Mouse (Mus musculus): ENCODE measurements around the gene Phf24. TPM values are rescaled to one million over a fixed set of nuclear protein-coding genes. Genes with fewer than 3 reads are reported as not detected.
A peak's percentile ranks its signal among the peaks of the same experiment; 100 is the strongest.

Phf24 gene
- polyA plus RNA-seq, 1 experiment from 2014 or later: 27.6 TPM

- 0 out of 2 replicates have a peak, but pooled peaks cover 6% of the 10 kb centered on the region for H3K36me3 ChIP-seq
- H3K4me3 ChIP-seq: no peak overlapping the region
- H3K9me3 ChIP-seq: no peaks in the 10 kb centered on the region
- peaks cover 50% of the 10 kb centered on the region for H3K4me1 ChIP-seq (replicated peaks)
- peaks cover 7% of the 10 kb centered on the region; the same call in 1 of the 2 replicates for H3K27me3 ChIP-seq
- H3K9ac ChIP-seq: no peak overlapping the region
- no peak overlapping the region for H3K4me2 ChIP-seq
- no peak for ATAC-seq (ENCODE audit: low read depth)
- no peak overlapping the region for H3K27ac ChIP-seq (replicated peaks)
- 89% methylated on average over 9 of the region's 9 CpGs for WGBS
Measured at GRCm38 (mm10) chr4:42944185-42944584, 27.7 kb downstream of the Phf24 start.

DNA sequence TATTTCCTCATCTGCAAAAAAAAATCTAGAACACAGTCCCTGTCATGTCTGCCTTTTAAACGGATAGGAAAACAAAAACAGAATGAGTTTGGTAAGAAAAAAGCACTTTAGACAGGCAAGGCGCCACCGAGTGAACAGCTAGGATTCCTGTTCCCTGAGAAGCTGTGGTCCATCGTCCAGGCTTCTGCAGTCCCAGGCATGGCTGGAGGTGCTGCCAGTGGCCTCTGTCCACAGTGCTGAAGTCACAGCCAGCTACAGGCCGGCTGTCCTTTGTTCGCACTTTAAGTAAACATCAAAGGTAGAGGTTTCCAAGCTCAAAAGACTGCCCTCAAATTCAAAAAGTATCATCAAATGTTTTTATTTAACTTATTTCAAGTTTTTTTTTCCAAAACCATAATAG lies 28.6 kb downstream of the Phf24 start:
- 17% methylated on average over 6 of the region's 6 CpGs for WGBS
- H3K4me1 ChIP-seq (replicated peaks): peaks cover 52% of the 10 kb centered on the region
- no peak overlapping the region for H3K9ac ChIP-seq
- 0 out of 2 replicates have a peak, but pooled peaks cover 4% of the 10 kb centered on the region for H3K27me3 ChIP-seq
- H3K36me3 ChIP-seq: 0 out of 2 replicates have a peak, but pooled peaks cover 6% of the 10 kb centered on the region
- no peaks in the 10 kb centered on the region for H3K9me3 ChIP-seq
- H3K4me2 ChIP-seq: no peak overlapping the region
- H3K27ac ChIP-seq (replicated peaks): no peak overlapping the region
- H3K4me3 ChIP-seq: no peak overlapping the region
- ATAC-seq (ENCODE audit: low read depth): no peak

DNA sequence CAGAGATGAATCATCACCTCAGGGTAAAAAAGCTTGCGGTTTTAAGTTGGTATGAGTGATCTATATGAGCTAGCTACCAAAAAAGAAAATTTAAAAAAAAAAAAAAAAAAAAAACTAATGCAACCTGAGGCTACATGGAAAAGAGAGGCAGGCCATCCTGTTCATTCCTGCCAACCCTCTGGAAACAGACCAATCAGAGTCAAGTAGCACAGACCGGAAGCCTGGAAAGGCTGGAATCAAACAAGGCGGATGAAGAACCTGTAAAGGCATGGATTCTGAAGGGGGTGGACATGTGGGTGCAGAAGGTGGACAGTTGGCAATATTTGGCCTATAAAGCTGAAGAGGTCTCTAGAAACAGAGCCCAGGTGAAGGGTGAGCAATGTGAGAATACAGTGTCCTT lies 29.0 kb downstream of the Phf24 start:
- WGBS: 93% methylated on average over 3 of the region's 3 CpGs
- Histone ChIP-seq H3K9ac (no peak overlapping the region), H3K27me3 (0 out of 2 replicates have a peak, but pooled peaks cover 4% of the 10 kb centered on the region), H3K36me3 (0 out of 2 replicates have a peak, but pooled peaks cover 6% of the 10 kb centered on the region), H3K4me2 (no peak overlapping the region), H3K4me1 (replicated peaks) (peaks cover 54% of the 10 kb centered on the region), H3K27ac (replicated peaks) (no peak overlapping the region), H3K9me3 (no peaks in the 10 kb centered on the region), H3K4me3 (no peak overlapping the region)
- ATAC-seq (ENCODE audit: low read depth): no peak

DNA sequence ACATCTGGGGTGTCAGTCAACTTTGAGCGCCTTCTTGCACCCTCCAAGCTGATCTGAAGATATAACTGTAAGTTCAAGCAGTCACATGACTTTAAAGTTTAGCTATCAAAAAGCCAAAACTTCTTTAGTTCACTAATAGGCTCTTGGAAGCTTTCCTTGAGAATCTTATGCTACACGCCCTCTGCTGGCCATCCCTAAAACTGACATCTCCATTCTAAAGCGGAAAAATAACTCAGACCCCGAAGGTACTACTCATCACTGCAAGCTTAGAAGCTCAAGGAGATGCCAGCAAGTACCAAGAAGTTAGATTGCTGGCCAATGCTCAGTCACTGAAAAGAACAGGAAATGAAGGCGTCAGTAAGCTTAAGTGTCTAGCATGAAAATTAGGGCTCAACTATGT lies 29.5 kb downstream of the Phf24 start:
- no peaks in the 10 kb centered on the region for H3K9me3 ChIP-seq
- WGBS: 10% methylated on average over 5 of the region's 5 CpGs
- no peak for ATAC-seq (ENCODE audit: low read depth)
- H3K4me1 ChIP-seq (replicated peaks): peaks cover 59% of the 10 kb centered on the region
- no peak overlapping the region for H3K4me3 ChIP-seq
- H3K27me3 ChIP-seq: 0 out of 2 replicates have a peak, but pooled peaks cover 4% of the 10 kb centered on the region
- peak overlapping the region; percentile 48; the same call in 1 of the 2 replicates for H3K9ac ChIP-seq
- H3K27ac ChIP-seq (replicated peaks): peak overlapping the region; percentile 88
- peak overlapping the region; percentile 36 for H3K4me2 ChIP-seq
- H3K36me3 ChIP-seq: 0 out of 2 replicates have a peak, but pooled peaks cover 6% of the 10 kb centered on the region

DNA sequence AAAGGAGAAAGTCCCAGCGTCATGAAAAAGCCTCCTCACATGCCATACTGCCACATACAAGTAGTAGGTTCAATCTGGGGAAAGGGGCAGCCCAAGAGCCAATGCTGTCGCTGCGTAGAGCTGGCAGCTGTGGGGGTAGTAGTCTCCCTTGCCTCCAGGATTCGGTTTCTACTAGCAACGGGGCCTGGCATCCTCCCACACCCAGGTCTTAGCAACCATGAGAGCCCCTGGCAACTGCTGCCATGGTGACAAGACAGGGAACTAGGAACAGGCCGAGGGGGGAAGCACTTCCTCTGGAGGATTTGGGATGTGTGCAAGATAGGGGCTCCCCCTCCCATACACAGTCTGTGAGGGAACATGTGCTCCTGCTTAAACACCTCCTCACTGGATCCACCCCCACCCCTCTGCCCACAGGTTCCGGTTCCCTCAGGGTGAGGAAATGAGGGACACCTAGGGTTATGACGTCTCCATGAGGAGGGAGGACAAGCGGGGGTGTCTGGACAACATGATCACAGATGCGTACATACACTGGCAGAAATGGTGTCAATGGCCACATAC lies 30.4 kb downstream of the Phf24 start:
- ATAC-seq (ENCODE audit: low read depth): peak; percentile 36
- H3K4me1 ChIP-seq (replicated peaks): peaks cover 67% of the 10 kb centered on the region
- no peak overlapping the region for H3K4me3 ChIP-seq
- H3K27me3 ChIP-seq: 0 out of 2 replicates have a peak, but pooled peaks cover under 1% of the 10 kb centered on the region
- H3K27ac ChIP-seq (replicated peaks): peak overlapping the region; percentile 88
- H3K9ac ChIP-seq: peak overlapping the region; percentile 48
- H3K4me2 ChIP-seq: peak overlapping the region; percentile 36
- H3K9me3 ChIP-seq: no peaks in the 10 kb centered on the region
- 0 out of 2 replicates have a peak, but pooled peaks cover 1% of the 10 kb centered on the region for H3K36me3 ChIP-seq
- 27% methylated on average over 10 of the region's 10 CpGs for WGBS

GRCm38 (mm10) chr4:42948527-42948926 lies 32.1 kb downstream of the Phf24 start:
- Histone ChIP-seq H3K36me3 (0 out of 2 replicates have a peak, but pooled peaks cover 5% of the 10 kb centered on the region), H3K4me2 (peak overlapping the region; percentile 93; the same call in 1 of the 2 replicates), H3K4me1 (replicated peaks) (peaks cover 74% of the 10 kb centered on the region), H3K4me3 (no peak overlapping the region), H3K9me3 (no peaks in the 10 kb centered on the region), H3K9ac (peak overlapping the region; percentile 52), H3K27me3 (no peaks in the 10 kb centered on the region), H3K27ac (replicated peaks) (peak overlapping the region; percentile 97)
- no peak for ATAC-seq (ENCODE audit: low read depth)
- 29% methylated on average over 13 of the region's 13 CpGs for WGBS

GRCm38 (mm10) chr4:42949051-42949675 lies 32.7 kb downstream of the Phf24 start:
- 14% methylated on average over 14 of the region's 14 CpGs for WGBS
- peak overlapping the region; percentile 93 for H3K4me2 ChIP-seq
- peak overlapping the region; percentile 97 for H3K27ac ChIP-seq (replicated peaks)
- no peaks in the 10 kb centered on the region for H3K9me3 ChIP-seq
- H3K9ac ChIP-seq: peak overlapping the region; percentile 52
- 0 out of 2 replicates have a peak, but pooled peaks cover 7% of the 10 kb centered on the region for H3K36me3 ChIP-seq
- no peak for ATAC-seq (ENCODE audit: low read depth)
- H3K27me3 ChIP-seq: no peaks in the 10 kb centered on the region
- H3K4me1 ChIP-seq (replicated peaks): peaks cover 77% of the 10 kb centered on the region
- peak overlapping the region; percentile 76 for H3K4me3 ChIP-seq

- H3K4me3 ChIP-seq: peak within 1 kb of the TSS; percentile 76
- H3K27ac ChIP-seq (replicated peaks): peak within 1 kb of the TSS; percentile 97
- peak; percentile 92 for ATAC-seq (ENCODE audit: low read depth)
- peaks cover 82% of the 10 kb centered on the region for H3K4me1 ChIP-seq (replicated peaks)
- H3K36me3 ChIP-seq: peaks cover 10% of the 10 kb centered on the region; the same call in 1 of the 2 replicates
- no peaks in the 10 kb centered on the region for H3K27me3 ChIP-seq
- WGBS: under 1% methylated on average over 36 of the region's 39 CpGs
- H3K9ac ChIP-seq: peak within 1 kb of the TSS; percentile 98
- peak within 1 kb of the TSS; percentile 93 for H3K4me2 ChIP-seq
- H3K9me3 ChIP-seq: no peaks in the 10 kb centered on the region
Measured at GRCm38 (mm10) chr4:42949676-42950051, 33.2 kb downstream of the Phf24 start, which contains the start of gene Dnajb5. TSS of gene Dnajb5 (plus strand) at chr4:42949814.

GRCm38 (mm10) chr4:42950065-42950558 lies 33.7 kb downstream of the Phf24 start:
- no peaks in the 10 kb centered on the region for H3K27me3 ChIP-seq
- peak; percentile 62 for ATAC-seq (ENCODE audit: low read depth)

GRCm38 (mm10) chr4:42951206-42952195 lies 35.0 kb downstream of the Phf24 start:
- Histone ChIP-seq H3K4me2 (peak overlapping the region; percentile 93), H3K9ac (peak overlapping the region; percentile 98), H3K4me1 (replicated peaks) (peaks cover 80% of the 10 kb centered on the region), H3K4me3 (peak overlapping the region; percentile 76), H3K27me3 (no peaks in the 10 kb centered on the region), H3K36me3 (peaks cover 26% of the 10 kb centered on the region), H3K9me3 (no peaks in the 10 kb centered on the region), H3K27ac (replicated peaks) (peak overlapping the region; percentile 97)
- 47% methylated on average over 11 of the region's 11 CpGs for WGBS
- ATAC-seq (ENCODE audit: low read depth): no peak

More at GRCm38 (mm10) chr4:42950065-42950558, 33.7 kb downstream of the Phf24 start:
- H3K36me3 ChIP-seq: peaks cover 15% of the 10 kb centered on the region
- H3K4me1 ChIP-seq (replicated peaks): peaks cover 87% of the 10 kb centered on the region
- WGBS: 2% methylated on average over 24 of the region's 27 CpGs
- H3K27ac ChIP-seq (replicated peaks): peak overlapping the region; percentile 97
- H3K9ac ChIP-seq: peak overlapping the region; percentile 98
- H3K4me2 ChIP-seq: peak overlapping the region; percentile 93
- H3K9me3 ChIP-seq: no peaks in the 10 kb centered on the region
- peak overlapping the region; percentile 76 for H3K4me3 ChIP-seq

DNA sequence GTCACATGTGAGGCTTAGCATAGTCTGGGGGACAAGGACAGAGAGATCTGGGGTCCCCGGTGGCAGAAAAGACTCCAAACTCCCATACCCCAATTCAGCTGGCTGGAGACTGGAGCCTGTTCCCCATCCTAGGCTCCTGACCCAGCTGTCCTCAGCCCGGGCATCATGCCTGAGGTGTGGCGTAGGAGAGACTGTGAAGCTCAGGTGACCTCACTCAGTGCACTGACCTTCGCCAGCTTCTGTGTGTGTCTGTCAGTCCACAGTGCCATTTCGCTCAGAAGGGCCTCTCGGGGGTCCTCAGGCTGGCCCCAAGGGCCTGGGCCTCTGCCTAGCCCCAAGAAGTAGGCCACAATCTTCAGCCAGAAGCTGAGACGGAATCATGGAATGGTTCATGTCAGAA lies 36.1 kb downstream of the Phf24 start:
- WGBS: 81% methylated on average over 7 of the region's 7 CpGs

More for the DNA sequence above, 36.1 kb downstream of the Phf24 start:
- Histone ChIP-seq H3K27ac (replicated peaks) (peak overlapping the region; percentile 97), H3K4me2 (peak overlapping the region; percentile 93), H3K27me3 (no peaks in the 10 kb centered on the region), H3K36me3 (peaks cover 37% of the 10 kb centered on the region), H3K4me3 (peak overlapping the region; percentile 76), H3K9me3 (no peaks in the 10 kb centered on the region), H3K9ac (peak overlapping the region; percentile 98), H3K4me1 (replicated peaks) (peaks cover 69% of the 10 kb centered on the region)
- no peak for ATAC-seq (ENCODE audit: low read depth)

Measured in neural tube, embryonic 13.5 days (tissue).